Mouse (Mus musculus) neural tube, embryonic 11.5 days (tissue): Measurements from ENCODE around the gene Cul9. TPM values are rescaled to one million over a fixed set of nuclear protein-coding genes. Genes with fewer than 3 reads are reported as not detected.
"Not testable (repeated sequence)": the region's sequence is repeated elsewhere in the genome, so short reads cannot be mapped to it uniquely, and the experiment has no call there.

ENCODE experiments used
- ATAC-seq: fragments of 200-750 bp; cut with Nextera tagmentation; 2 replicates; pipeline ENCODE4 v1.8.0; 2017; ENCODE audit warnings: moderate number of reproducible peaks, mild to moderate bottlenecking, moderate TSS enrichment, moderate library complexity; ENCODE audit not compliant: insufficient read depth, low FRiP score, low TSS enrichment
- DNase-seq: peaks from one replicate; pipeline ENCODE4 v3.0.0-alpha.2; 2015; ENCODE audit warnings: low spot score
- H3K27ac ChIP-seq: fragments of 300-500 bp; sonication (generic); 2 replicates; pipeline ENCODE4 v1.5.1; 2014; ENCODE audit warnings: low read depth, mild to moderate bottlenecking, low read length
- H3K27me3 ChIP-seq: fragments of 300-500 bp; sonication (generic); 2 replicates; pipeline ENCODE4 v1.6.1; 2014; ENCODE audit warnings: mild to moderate bottlenecking, low read length, mixed read lengths; ENCODE audit not compliant: control insufficient read depth, insufficient read depth
- H3K36me3 ChIP-seq: fragments of 300-500 bp; sonication (generic); 2 replicates; pipeline ENCODE4 v1.6.1; 2014; ENCODE audit warnings: mild to moderate bottlenecking, low read length, moderate library complexity, mixed read lengths; ENCODE audit not compliant: control insufficient read depth, insufficient read depth
- H3K4me1 ChIP-seq: fragments of 300-500 bp; sonication (generic); 2 replicates; pipeline ENCODE4 v1.6.1; 2014; ENCODE audit warnings: low read length, mixed read lengths; ENCODE audit not compliant: control insufficient read depth, insufficient read depth
- H3K4me2 ChIP-seq: fragments of 300-500 bp; sonication (generic); 2 replicates; pipeline ENCODE4 v1.6.1; 2014; ENCODE audit warnings: low read depth, mild to moderate bottlenecking, moderate library complexity
- H3K4me3 ChIP-seq: fragments of 300-500 bp; sonication (generic); 2 replicates; pipeline ENCODE4 v1.5.1; 2014; ENCODE audit warnings: low read depth, low read length
- H3K9ac ChIP-seq: fragments of 300-500 bp; sonication (generic); 2 replicates; pipeline ENCODE4 v1.6.1; 2014; ENCODE audit warnings: mild to moderate bottlenecking, low read length
- H3K9me3 ChIP-seq: fragments of 300-500 bp; sonication (generic); 2 replicates; pipeline ENCODE4 v1.6.1; 2016; ENCODE audit warnings: low read length; ENCODE audit not compliant: control insufficient read depth
- WGBS: fragments of 180-500 bp; shearing (Covaris S2); extraction: QIAGEN DNeasy Blood & Tissue Kit; methylation state at CpG from one replicate; pipeline ENCODE4 v1.1.7; 2014; 5-methylcytosine and 5-hydroxymethylcytosine counted together
- polyA plus RNA-seq: library from polyadenylated mRNA; unstranded; fragments of >200 nt; fragmentation: Nextera tagmentation; extraction: Ambion mirVana; gene quantifications from 2 replicates; pipeline ENCODE4 v1.2.1, GENCODE M21; 2014

Cul9 gene
- polyA plus RNA-seq, 1 experiment from 2014 or later: 4.4 TPM

- H3K9ac ChIP-seq: no peak overlapping the region
- H3K4me2 ChIP-seq: no peak overlapping the region
- no peak overlapping the region for H3K4me3 ChIP-seq
- peaks cover 14% of the 10 kb centered on the region for H3K36me3 ChIP-seq
- H3K27ac ChIP-seq: no peak overlapping the region
- no peaks in the 10 kb centered on the region for H3K4me1 ChIP-seq
- DNase-seq (no peak), ATAC-seq (no peak)
- 90% methylated on average over 9 of the region's 9 CpGs for WGBS
- no peaks in the 10 kb centered on the region for H3K9me3 ChIP-seq
- no peaks in the 10 kb centered on the region for H3K27me3 ChIP-seq
Observed at GRCm38 (mm10) chr17:46588173-46588572, 42.0 kb upstream of the Cul9 start.

GRCm38 (mm10) chr17:46586327-46586726 is 40.1 kb upstream of the Cul9 start:
- Histone ChIP-seq H3K27ac (no peak overlapping the region), H3K4me1 (no peaks in the 10 kb centered on the region), H3K4me3 (no peak overlapping the region), H3K4me2 (no peak overlapping the region), H3K9ac (no peak overlapping the region), H3K27me3 (no peaks in the 10 kb centered on the region), H3K36me3 (peaks cover 17% of the 10 kb centered on the region), H3K9me3 (no peaks in the 10 kb centered on the region)
- no peak for DNase-seq
- 96% methylated on average over 8 of the region's 8 CpGs for WGBS
- ATAC-seq: no peak

- H3K4me2 ChIP-seq: no peak overlapping the region
- WGBS: 88% methylated on average over 5 of the region's 5 CpGs
- no peaks in the 10 kb centered on the region for H3K9me3 ChIP-seq
- no peak overlapping the region for H3K9ac ChIP-seq
- no peaks in the 10 kb centered on the region for H3K27me3 ChIP-seq
- H3K36me3 ChIP-seq: peaks cover 30% of the 10 kb centered on the region
- no peak overlapping the region for H3K27ac ChIP-seq
- H3K4me1 ChIP-seq: no peaks in the 10 kb centered on the region
- H3K4me3 ChIP-seq: no peak overlapping the region
- no peak for ATAC-seq
- no peak for DNase-seq
Observed at GRCm38 (mm10) chr17:46578650-46579049, 32.5 kb upstream of the Cul9 start.

- Histone ChIP-seq H3K9ac (no peak overlapping the region), H3K4me1 (no peaks in the 10 kb centered on the region), H3K4me2 (no peak overlapping the region), H3K9me3 (no peaks in the 10 kb centered on the region), H3K27ac (no peak overlapping the region), H3K4me3 (no peak overlapping the region), H3K27me3 (no peaks in the 10 kb centered on the region), H3K36me3 (peaks cover 37% of the 10 kb centered on the region)
- 91% methylated on average over 13 of the region's 13 CpGs for whole genome bisulfite sequencing
- no peak for ATAC-seq
- no peak for DNase-seq
Observed at GRCm38 (mm10) chr17:46576070-46576469, 29.9 kb upstream of the Cul9 start.

- no peaks in the 10 kb centered on the region for H3K27me3 ChIP-seq
- no peak overlapping the region for H3K27ac ChIP-seq
- no peak overlapping the region for H3K9ac ChIP-seq
- H3K4me2 ChIP-seq: no peak overlapping the region
- no peak for ATAC-seq
- H3K4me3 ChIP-seq: no peak overlapping the region
- WGBS: 96% methylated on average over 7 of the region's 7 CpGs
- no peak for DNase-seq
- peaks cover 35% of the 10 kb centered on the region for H3K36me3 ChIP-seq
- H3K4me1 ChIP-seq: no peaks in the 10 kb centered on the region
- H3K9me3 ChIP-seq: no peaks in the 10 kb centered on the region
Observed at GRCm38 (mm10) chr17:46574535-46574934, 28.3 kb upstream of the Cul9 start.

GRCm38 (mm10) chr17:46571005-46571404 is 24.8 kb upstream of the Cul9 start:
- 92% methylated on average over 11 of the region's 11 CpGs for WGBS
- ATAC-seq (no peak), DNase-seq (no peak)
- H3K27me3 ChIP-seq: no peaks in the 10 kb centered on the region
- H3K4me3 ChIP-seq: no peak overlapping the region
- H3K9me3 ChIP-seq: no peaks in the 10 kb centered on the region
- H3K9ac ChIP-seq: no peak overlapping the region
- no peak overlapping the region for H3K4me2 ChIP-seq
- H3K4me1 ChIP-seq: no peaks in the 10 kb centered on the region
- peaks cover 30% of the 10 kb centered on the region for H3K36me3 ChIP-seq
- no peak overlapping the region for H3K27ac ChIP-seq

GRCm38 (mm10) chr17:46559146-46559545 is 13.0 kb upstream of the Cul9 start:
- Histone ChIP-seq H3K9ac (no peak overlapping the region), H3K27ac (no peak overlapping the region), H3K36me3 (no peaks in the 10 kb centered on the region), H3K4me3 (no peak overlapping the region), H3K27me3 (no peaks in the 10 kb centered on the region), H3K4me2 (no peak overlapping the region), H3K4me1 (peaks cover 4% of the 10 kb centered on the region), H3K9me3 (no peaks in the 10 kb centered on the region)
- whole genome bisulfite sequencing: 95% methylated on average over 6 of the region's 6 CpGs
- ATAC-seq (no peak), DNase-seq (no peak)

GRCm38 (mm10) chr17:46558151-46558550 is 12.0 kb upstream of the Cul9 start:
- Histone ChIP-seq H3K36me3 (no peaks in the 10 kb centered on the region; the same call in 1 of the 2 replicates), H3K4me2 (no peak overlapping the region), H3K4me1 (peaks cover 14% of the 10 kb centered on the region), H3K4me3 (no peak overlapping the region), H3K27ac (no peak overlapping the region), H3K9me3 (no peaks in the 10 kb centered on the region), H3K9ac (no peak overlapping the region), H3K27me3 (no peaks in the 10 kb centered on the region)
- ATAC-seq: no peak
- 92% methylated on average over 5 of the region's 5 CpGs for WGBS
- no peak for DNase-seq

GRCm38 (mm10) chr17:46557321-46557720 is 11.1 kb upstream of the Cul9 start:
- not testable (repeated sequence) for H3K9ac ChIP-seq

More at GRCm38 (mm10) chr17:46557321-46557720, 11.1 kb upstream of the Cul9 start:
- not testable (repeated sequence) for H3K27me3 ChIP-seq, H3K27ac ChIP-seq, H3K4me2 ChIP-seq, DNase-seq, ATAC-seq, H3K36me3 ChIP-seq, H3K9me3 ChIP-seq, H3K4me3 ChIP-seq
- H3K4me1 ChIP-seq: peaks cover 20% of the 10 kb centered on the region
